Mouse (Mus musculus) thymus, adult 2 months (tissue): ENCODE measurements around the gene Pafah2.

Source experiments
- CTCF ChIP-seq: fragments of 200-500 bp; IDR thresholded peaks from 2 replicates; pipeline ENCODE4 v1.5.1; 2012; ENCODE audit warnings: mild to moderate bottlenecking, control low read depth, low read length, moderate library complexity, borderline replicate concordance; ENCODE audit not compliant: control insufficient read depth, poor library complexity, insufficient read depth; ENCODE audit errors: extremely low read depth
- POLR2A ChIP-seq: fragments of 200-500 bp; IDR thresholded peaks from 2 replicates; pipeline ENCODE4 v1.6.1; 2012; ENCODE audit warnings: mild to moderate bottlenecking, low read length, control low read depth, moderate library complexity; ENCODE audit not compliant: control insufficient read depth, poor library complexity, insufficient read depth; ENCODE audit errors: extremely low read depth

DNA sequence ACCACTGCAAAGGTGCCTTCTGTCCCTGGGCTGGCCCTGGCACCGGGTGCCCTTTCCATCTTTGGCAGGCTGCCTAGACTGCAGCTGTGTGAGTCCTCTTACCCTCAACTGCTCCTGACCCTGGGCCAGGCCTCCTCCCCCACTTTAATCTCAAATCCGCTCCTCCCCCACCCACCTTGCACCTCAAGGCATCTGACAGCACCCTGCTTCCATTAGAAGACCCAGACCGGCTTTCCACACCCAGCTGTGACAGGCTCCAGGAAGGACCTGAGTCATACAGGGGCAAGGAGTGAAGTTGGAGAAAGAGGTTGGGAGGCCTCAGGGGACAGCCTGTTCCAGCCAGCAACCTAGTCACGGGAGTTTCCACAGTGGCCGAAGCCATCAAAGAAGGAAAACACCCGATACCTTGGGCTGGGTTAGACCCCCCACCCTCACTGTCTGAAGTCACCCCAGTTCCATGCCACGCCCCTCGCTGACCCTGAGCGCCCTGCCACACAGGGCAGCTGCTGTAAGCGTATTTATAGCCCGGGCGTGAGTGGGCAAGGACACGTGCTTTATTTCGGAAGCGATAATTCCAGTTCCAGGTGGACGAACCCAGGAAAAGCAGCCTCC is 40.2 kb upstream of the Pafah2 start:
- TF ChIP-seq CTCF (no peak), POLR2A (no peak)
